Comparison of ENCODE assay signal across 8 mouse cellular contexts in the genomic region with DNA sequence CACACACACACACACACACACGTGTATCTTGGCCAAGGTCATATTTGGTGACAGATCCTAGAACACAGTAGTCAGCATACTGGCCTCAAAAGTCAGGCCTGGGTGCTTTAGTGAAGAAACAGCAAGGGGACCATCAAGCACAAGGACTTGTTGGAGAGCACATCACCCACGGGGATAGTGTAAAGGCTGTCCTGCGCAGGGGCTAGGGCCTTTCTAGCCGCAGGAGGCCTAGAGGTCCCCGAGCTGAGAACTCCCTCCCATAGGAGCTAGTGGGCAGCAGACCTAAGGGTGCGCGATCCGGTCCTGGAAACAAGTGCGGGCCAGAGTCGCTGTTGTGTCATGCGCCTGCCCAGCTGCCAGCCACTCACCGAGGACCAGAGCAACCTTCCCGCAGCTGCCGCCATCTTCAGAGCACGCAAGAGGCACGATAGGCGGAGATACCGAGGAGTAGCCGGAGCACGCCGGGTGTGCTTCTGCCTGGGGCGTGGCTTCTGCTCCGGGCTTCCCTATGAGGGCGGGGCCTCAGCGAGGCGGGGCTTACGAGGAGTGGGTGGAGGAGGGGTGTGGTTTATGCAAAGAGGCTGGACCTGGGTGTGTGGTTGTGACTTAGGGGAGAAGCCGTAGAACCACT. TPM values are rescaled to one million over a fixed set of nuclear protein-coding genes. Genes with fewer than 3 reads are reported as not detected.
DNase-seq lines count a peak whose midpoint lies in the region; ATAC-seq and TF ChIP-seq lines count a peak whose summit lies in the region.

Prdx3 (minus strand) TSS at position 493 of the 631 bp plus-strand sequence.

- no peaks in the 10 kb centered on the region for H3K9me3 ChIP-seq in hindbrain, embryonic 10.5 days
- no peaks in the 10 kb centered on the region for H3K9me3 ChIP-seq in lung, postnatal 0 days (ENCODE audit: low read length)

- ATAC-seq in frontal cortex, adult (ENCODE audit: low TSS enrichment), result peak; percentile 98
- peak; percentile 99 for ATAC-seq in lung, postnatal 0 days

- peaks cover 22% of the 10 kb centered on the region for H3K36me3 ChIP-seq in hindbrain, embryonic 10.5 days
- H3K36me3 ChIP-seq in lung, postnatal 0 days (ENCODE audit: insufficient read depth, low read length), result peaks cover 5% of the 10 kb centered on the region; the same call in 1 of the 2 replicates

- peaks cover 13% of the 10 kb centered on the region for H3K4me1 ChIP-seq in hindbrain, embryonic 10.5 days (replicated peaks)
- H3K4me1 ChIP-seq in lung, postnatal 0 days (ENCODE audit: insufficient read depth, low read depth, low read length), result peaks cover 4% of the 10 kb centered on the region; the same call in 1 of the 2 replicates

- no peak for TF ChIP-seq EP300 in lung, postnatal 0 days (IDR thresholded peaks at IDR 0.05)

- peak within 1 kb of the TSS; percentile 67 for H3K4me2 ChIP-seq in lung, postnatal 0 days (replicated peaks; ENCODE audit: low read depth, low read length)

- peak within 1 kb of the TSS; percentile 47 for H3K9ac ChIP-seq in lung, postnatal 0 days (replicated peaks; ENCODE audit: low read depth)

- TF ChIP-seq CTCF in lung, postnatal 0 days (IDR thresholded peaks at IDR 0.05), result peak; percentile 59

- peak within 1 kb of the TSS; percentile 81 for H3K4me3 ChIP-seq in hindbrain, embryonic 10.5 days
- H3K4me3 ChIP-seq in lung, postnatal 0 days (ENCODE audit: low read depth, low read length), result peak within 1 kb of the TSS; percentile 59

- H3K27me3 ChIP-seq in hindbrain, embryonic 10.5 days (ENCODE audit: insufficient read depth, poor library complexity, severe bottlenecking), result no peaks in the 10 kb centered on the region
- H3K27me3 ChIP-seq in lung, postnatal 0 days (replicated peaks; ENCODE audit: insufficient read depth, low read length), result no peaks in the 10 kb centered on the region

- peak; percentile 89 for DNase-seq in MEL-GATA-1-ER (ENCODE audit: extremely low read depth, low read depth)
- peak; percentile 96 for DNase-seq in cerebellum, adult 8-10 months
- peak; percentile 96 for DNase-seq in hindbrain, embryonic 10.5 days (ENCODE audit: low spot score)
- peak; percentile 96 for DNase-seq in layer of hippocampus, adult 9-11 months
- peak; percentile 98 for DNase-seq in lung, postnatal 0 days (ENCODE audit: low spot score)
- DNase-seq in ovary, postnatal 14 days (ENCODE audit: low spot score), result peak; percentile 93
- peak; percentile 98 for DNase-seq in thymus, postnatal 14 days

- under 1% methylated on average over 28 of the region's 28 CpGs for WGBS in hindbrain, embryonic 10.5 days
- under 1% methylated on average over 28 of the region's 28 CpGs for WGBS in lung, postnatal 0 days

- peak within 1 kb of the TSS; percentile 91 for H3K27ac ChIP-seq in hindbrain, embryonic 10.5 days
- H3K27ac ChIP-seq in lung, postnatal 0 days (ENCODE audit: low read length), result peak within 1 kb of the TSS; percentile 90

RNA-seq across cellular contexts. Expression of gene Prdx3, which starts in this region (rescaled TPM):
- polyA plus RNA-seq in hindbrain, embryonic 10.5 days (2016; fragmentation: Nextera tagmentation; extraction: Ambion mirVana), result 108 and 111 TPM in 2 replicates
- polyA plus RNA-seq in lung, postnatal 0 days (2015; fragmentation: Nextera tagmentation; extraction: Ambion mirVana), result 103 and 105 TPM in 2 replicates

Comparison
In these comparisons a context has a peak if more than half of its experiments do, and no peak if none do; other contexts are left out.
1. Peak in every context shown above with its lines: DNase-seq, ATAC-seq, H3K4me3 ChIP-seq and H3K27ac ChIP-seq.